Mouse (Mus musculus): ENCODE data around the gene Pold4.

DNA sequence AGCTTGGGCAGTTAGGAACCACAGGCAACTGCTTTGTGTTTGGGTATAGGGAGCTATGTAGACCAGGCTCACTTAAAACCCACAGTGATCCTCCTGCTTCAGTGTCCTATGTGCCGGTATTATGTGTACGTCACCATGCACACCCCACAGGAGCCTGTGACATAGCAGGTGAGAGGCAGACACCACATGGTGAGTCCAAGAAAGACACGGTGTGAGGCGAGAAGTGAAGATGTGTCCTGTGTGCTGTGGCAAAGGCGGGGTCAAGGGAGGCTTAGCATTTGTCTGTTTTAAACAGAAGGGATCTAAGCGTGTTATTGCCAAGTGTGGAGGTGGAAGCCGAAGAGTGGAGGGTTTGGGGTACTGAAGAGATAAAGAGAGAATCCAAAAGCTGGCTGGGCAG lies 4.9 kb upstream of the Pold4 start:
- no peak for TF ChIP-seq CTCF (IDR thresholded peaks at IDR 0.05; ENCODE audit: low read depth, low read length)
- no peak for TF ChIP-seq GATA1 (IDR thresholded peaks at IDR 0.05; ENCODE audit: borderline replicate concordance, low read length)
- TF ChIP-seq POLR2AphosphoS5 (IDR thresholded peaks at IDR 0.05; ENCODE audit: insufficient replicate concordance, low read depth, low read length) = no peak
- TF ChIP-seq TAL1 (conservative IDR thresholded peaks at IDR 0.05; ENCODE audit: low read depth, low read length) = no peak

Data from G1E (cell line).